Mouse (Mus musculus) right cerebral cortex, adult 18-20 months (tissue): ENCODE data around the gene Pik3r6.

Experiments used
- DNase-seq: peaks from one replicate; pipeline ENCODE4 v3.0.0; 2022; ENCODE audit warnings: mixed read lengths

Pik3r6 gene

DNA sequence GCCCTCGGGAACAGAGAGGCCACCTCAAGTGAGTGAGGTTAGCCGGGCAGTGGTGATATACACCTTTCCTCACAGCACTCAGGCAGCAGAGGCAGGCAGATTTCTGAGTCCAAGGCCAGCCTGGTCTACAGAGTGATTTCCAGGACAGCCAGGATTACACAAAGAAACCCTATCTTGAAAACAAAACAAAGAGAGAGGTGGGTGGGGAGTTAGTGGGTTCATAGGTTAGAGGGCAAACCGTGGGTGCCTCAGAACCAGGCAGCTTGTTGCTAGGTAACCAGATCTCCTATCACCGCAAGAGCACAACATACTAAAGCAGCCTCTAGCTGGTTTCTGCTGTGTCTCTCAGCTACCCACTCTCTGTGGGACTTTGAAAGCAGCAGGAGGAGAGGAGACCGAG lies 83.9 kb downstream of the Pik3r6 start, which contains the start of gene Ccdc42:
Gene Ccdc42, plus strand, starts transcription at position 301 of the 400 bp plus-strand sequence.
- DNase-seq: no peak

DNA sequence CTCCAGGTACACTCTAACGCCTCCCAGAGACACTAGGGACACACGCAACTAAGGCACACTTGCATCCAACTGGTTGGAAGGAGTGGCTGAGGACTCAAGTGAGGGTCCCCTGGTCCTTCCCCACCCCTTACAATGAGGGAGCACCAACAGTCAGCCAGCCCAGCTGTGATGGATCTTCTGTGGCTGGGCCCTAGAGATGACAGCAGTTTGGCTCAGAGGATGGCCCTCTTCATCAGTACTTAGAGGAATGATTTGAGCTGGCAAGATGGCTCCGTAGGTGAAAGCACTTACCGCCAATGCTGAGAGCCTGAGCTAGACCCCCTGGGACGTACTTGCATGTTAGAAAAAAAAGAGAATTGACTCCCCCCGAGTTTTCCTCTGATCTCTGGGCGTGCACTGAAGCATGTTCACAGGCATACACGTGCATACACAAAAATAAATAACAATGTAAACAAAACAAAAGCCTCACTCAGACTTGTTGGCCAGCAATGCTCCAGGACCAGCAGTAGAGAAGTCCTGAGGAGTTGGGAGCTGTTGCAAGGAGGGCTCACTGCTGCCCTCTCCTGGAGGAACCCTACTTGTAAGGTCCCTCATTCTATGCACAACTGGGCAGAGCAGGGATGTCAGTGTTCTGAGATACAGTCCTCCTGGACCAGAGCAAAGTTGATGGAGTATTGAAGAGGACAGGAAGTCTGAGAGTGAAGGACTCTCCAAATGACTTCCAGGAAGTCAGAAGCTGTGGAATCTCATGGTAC lies 86.4 kb downstream of the Pik3r6 start:
- peak; percentile 80 for DNase-seq

GRCm38 (mm10) chr11:68591708-68592107 lies 88.9 kb downstream of the Pik3r6 start:
- no peak for DNase-seq

DNA sequence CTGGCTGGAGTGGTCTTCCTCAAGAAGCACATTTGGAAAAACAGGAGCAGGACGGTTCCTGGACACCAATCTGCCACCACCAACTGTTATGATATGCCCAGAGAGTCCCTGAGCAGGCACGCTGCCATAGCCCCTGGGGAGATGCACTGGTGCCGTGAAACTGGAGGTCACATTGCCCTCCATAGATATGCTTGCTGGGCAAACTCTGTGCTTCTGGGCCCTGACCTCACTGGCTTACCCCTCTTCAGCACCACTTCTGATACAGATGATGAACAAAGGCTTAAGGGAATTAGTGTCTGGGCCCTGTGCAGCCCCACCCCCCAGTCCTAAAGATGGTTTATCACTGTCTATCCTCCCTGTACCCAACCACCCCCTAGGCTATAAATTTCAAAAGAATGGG lies 90.4 kb downstream of the Pik3r6 start:
- no peak for DNase-seq

- DNase-seq: no peak
Observed at GRCm38 (mm10) chr11:68597912-68598311, 95.1 kb downstream of the Pik3r6 start.

DNA sequence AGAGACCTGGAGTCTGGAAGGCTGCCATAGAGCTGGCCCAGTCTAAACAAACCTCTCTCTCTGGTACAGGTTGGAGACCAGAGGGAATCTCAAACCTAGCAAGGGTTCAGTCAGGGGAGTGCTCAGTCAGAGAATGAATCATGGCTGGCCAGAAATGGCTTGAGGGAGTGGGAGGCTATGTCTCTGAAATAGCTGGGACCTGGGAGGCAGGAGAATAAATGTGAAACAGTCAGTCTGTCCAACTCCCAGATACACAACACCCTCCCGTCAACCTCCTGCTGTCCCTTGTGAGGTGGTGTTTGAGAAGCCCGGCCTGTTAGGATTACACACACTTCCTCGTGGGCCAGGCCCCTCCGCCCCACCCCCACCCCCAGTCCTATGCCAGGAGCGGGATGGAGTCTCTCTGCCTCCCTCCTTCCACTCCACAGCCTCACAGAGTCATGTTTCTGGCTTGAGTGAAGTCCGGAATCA lies 97.8 kb downstream of the Pik3r6 start:
- peak; percentile 42 for DNase-seq

- DNase-seq: no peak
Observed at GRCm38 (mm10) chr11:68601486-68601991, 98.7 kb downstream of the Pik3r6 start.
